Mouse (Mus musculus): ENCODE measurements around the gene Hopx. TPM values are rescaled to one million over a fixed set of nuclear protein-coding genes. Genes with fewer than 3 reads are reported as not detected.

The Hopx gene
- total and polyA plus RNA-seq, 3 experiments: 1.8 to 4.0 (median 3.4) TPM

GRCm38 (mm10) chr5:77132457-77133135 is 17.7 kb upstream of the Hopx start:
- DNase-seq: no peak

- DNase-seq: no peak
These were observed 17.0 kb upstream of the Hopx start for GRCm38 (mm10) chr5:77131879-77132278.

- no peak for DNase-seq
These were observed 15.5 kb upstream of the Hopx start for GRCm38 (mm10) chr5:77130310-77131020.

- no peak for DNase-seq
These were observed 15.0 kb upstream of the Hopx start for GRCm38 (mm10) chr5:77129907-77130306.

- no peak for DNase-seq
These were observed 13.9 kb upstream of the Hopx start for GRCm38 (mm10) chr5:77128854-77129253.

GRCm38 (mm10) chr5:77126415-77126968 is 11.6 kb upstream of the Hopx start:
- DNase-seq: no peak

- DNase-seq: peak; percentile 45
These were observed 9.9 kb upstream of the Hopx start for GRCm38 (mm10) chr5:77124817-77125283.

GRCm38 (mm10) chr5:77124165-77124564 is 9.2 kb upstream of the Hopx start:
- DNase-seq: no peak

GRCm38 (mm10) chr5:77123597-77123996 is 8.7 kb upstream of the Hopx start:
- no peak for DNase-seq

GRCm38 (mm10) chr5:77122254-77123192 is 7.6 kb upstream of the Hopx start:
- DNase-seq: no peak

GRCm38 (mm10) chr5:77120701-77121100 is 5.8 kb upstream of the Hopx start:
- no peak for DNase-seq

- DNase-seq: no peak
These were observed 4.8 kb upstream of the Hopx start for GRCm38 (mm10) chr5:77119475-77120422.

- no peak for DNase-seq
These were observed 811 bp upstream of the Hopx start for GRCm38 (mm10) chr5:77115732-77116131.

GRCm38 (mm10) chr5:77113773-77114172 is 1.1 kb downstream of the Hopx start:
- DNase-seq: no peak

GRCm38 (mm10) chr5:77112066-77112465 is 2.9 kb downstream of the Hopx start:
- DNase-seq: no peak

- no peak for DNase-seq
These were observed 5.1 kb downstream of the Hopx start for GRCm38 (mm10) chr5:77109814-77110213.

GRCm38 (mm10) chr5:77108806-77109205 is 6.1 kb downstream of the Hopx start:
- DNase-seq: no peak

- DNase-seq: no peak
These were observed 7.6 kb downstream of the Hopx start for GRCm38 (mm10) chr5:77107146-77107822.

GRCm38 (mm10) chr5:77102522-77103365 is 12.2 kb downstream of the Hopx start:
- no peak for DNase-seq
